In genomic region chr9:94534226-94534625, GRCm38 (mm10) we compare ENCODE assay signal across 9 mouse cellular contexts. TPM values are rescaled to one million over a fixed set of nuclear protein-coding genes. Genes with fewer than 3 reads are reported as not detected.
DNase-seq lines count a peak whose midpoint lies in the region; ATAC-seq and TF ChIP-seq lines count a peak whose summit lies in the region.
"Had no signal": no experiment of that assay in that cellular context is flagged by ENCODE, and none has a peak within 500 bp of the region (broad histone marks: within the 10 kb centered on the region; RNA-seq: fewer than 3 reads in every experiment).

No protein-coding gene starts in this region.

- H3K9ac ChIP-seq in heart, embryonic 14.5 days (ENCODE audit: low read length), result peak overlapping the region; percentile 51
- H3K9ac ChIP-seq in forebrain, postnatal 0 days, result no peak overlapping the region
- H3K9ac ChIP-seq in midbrain, embryonic 11.5 days (ENCODE audit: low read length), result no peak overlapping the region

- H3K4me2 ChIP-seq in heart, embryonic 14.5 days (ENCODE audit: low read length), result peak overlapping the region; percentile 65
- H3K4me2 ChIP-seq in forebrain, postnatal 0 days (ENCODE audit: low read depth), result peak overlapping the region; percentile 39
- H3K4me2 ChIP-seq in midbrain, embryonic 11.5 days, result peak overlapping the region; percentile 19; the same call in 1 of the 2 replicates

- no peaks in the 10 kb centered on the region for H3K36me3 ChIP-seq in heart, embryonic 14.5 days (ENCODE audit: control insufficient read depth, insufficient read depth, low read length)
- no peaks in the 10 kb centered on the region for H3K36me3 ChIP-seq in forebrain, postnatal 0 days (ENCODE audit: insufficient read depth)
- H3K36me3 ChIP-seq in midbrain, embryonic 11.5 days (ENCODE audit: control insufficient read depth, insufficient read depth, low read length), result no peaks in the 10 kb centered on the region

- no peak for DNase-seq in heart, adult 8-10 months (ENCODE audit: low spot score)
- DNase-seq in CD4-positive helper T cell, adult 2 months (ENCODE audit: low read depth, low spot score), result peak; percentile 14
- no peak for DNase-seq in forebrain, postnatal 0 days
- peak; percentile 82 for DNase-seq in midbrain, embryonic 11.5 days (ENCODE audit: low spot score, missing footprints)
- no peak for DNase-seq in urinary bladder, postnatal 10 days (ENCODE audit: low spot score)
- DNase-seq in urinary bladder, postnatal 36 days (ENCODE audit: low spot score in 2 of 2), result no peak
- DNase-seq: spleen, adult 18-20 months had no signal

- H3K27me3 ChIP-seq in heart, embryonic 14.5 days (ENCODE audit: control insufficient read depth, insufficient read depth, low read length), result no peaks in the 10 kb centered on the region
- H3K27me3 ChIP-seq in forebrain, postnatal 0 days (ENCODE audit: insufficient read depth, low read length), result no peaks in the 10 kb centered on the region
- H3K27me3 ChIP-seq in midbrain, embryonic 11.5 days (ENCODE audit: control insufficient read depth, insufficient read depth, low read length), result no peaks in the 10 kb centered on the region

- WGBS in heart, embryonic 14.5 days, result 32% methylated on average over 2 of the region's 2 CpGs
- WGBS in forebrain, postnatal 0 days, result 62% methylated on average over 2 of the region's 2 CpGs
- WGBS in midbrain, embryonic 11.5 days, result 72% methylated on average over 2 of the region's 2 CpGs

- ATAC-seq in heart, embryonic 14.5 days (ENCODE audit: insufficient number of reproducible peaks, insufficient read depth, low FRiP score, low read depth), result no peak
- no peak for ATAC-seq in forebrain, postnatal 0 days
- ATAC-seq in midbrain, embryonic 11.5 days (ENCODE audit: low FRiP score), result no peak
- no peak for ATAC-seq in inflammation-experienced regulatory T-cells, adult 6 months

- H3K4me3 ChIP-seq in heart, embryonic 14.5 days (ENCODE audit: control insufficient read depth in 1 of 2, insufficient read depth in 1 of 2, low read depth in 1 of 2, low read length in 2 of 2), result peak overlapping the region; percentile 16 to 79; a peak in 3 of 4 replicates
- peak overlapping the region; percentile 85 for H3K4me3 ChIP-seq in forebrain, postnatal 0 days (ENCODE audit: low read depth, low read length)
- H3K4me3 ChIP-seq in midbrain, embryonic 11.5 days (ENCODE audit: low read depth, low read length), result 0 out of 2 replicates have a peak overlapping the region, but pooled peaks have one; percentile 11

- H3K9me3 ChIP-seq in heart, embryonic 14.5 days (ENCODE audit: control insufficient read depth, low read length), result no peaks in the 10 kb centered on the region
- no peaks in the 10 kb centered on the region for H3K9me3 ChIP-seq in forebrain, postnatal 0 days (ENCODE audit: low read length)
- H3K9me3 ChIP-seq in midbrain, embryonic 11.5 days (ENCODE audit: control insufficient read depth, low read length), result no peaks in the 10 kb centered on the region

- peaks cover 6 to 40% of the 10 kb centered on the region in 2 experiments for H3K4me1 ChIP-seq in heart, embryonic 14.5 days (ENCODE audit: control insufficient read depth in 2 of 2, insufficient read depth in 2 of 2, low read length in 2 of 2)
- H3K4me1 ChIP-seq in forebrain, postnatal 0 days (ENCODE audit: insufficient read depth), result 0 out of 2 replicates have a peak, but pooled peaks cover 5% of the 10 kb centered on the region
- H3K4me1 ChIP-seq in midbrain, embryonic 11.5 days (ENCODE audit: control insufficient read depth, insufficient read depth, low read length), result peaks cover 3% of the 10 kb centered on the region; the same call in 1 of the 2 replicates

- H3K27ac ChIP-seq in heart, embryonic 14.5 days (replicated peaks in 1 of 2; ENCODE audit: control insufficient read depth in 1 of 2, insufficient read depth in 1 of 2, low read depth in 2 of 2, low read length in 2 of 2), result peak overlapping the region; percentile 49 to 66
- H3K27ac ChIP-seq in forebrain, postnatal 0 days (ENCODE audit: low read depth, low read length), result no peak overlapping the region
- H3K27ac ChIP-seq in midbrain, embryonic 11.5 days (ENCODE audit: low read depth, low read length), result no peak overlapping the region

- no peak for TF ChIP-seq CTCF in forebrain, postnatal 0 days (IDR thresholded peaks at IDR 0.05; ENCODE audit: low read depth)

RNA-seq across cellular contexts. Expression of gene 1190002N15Rik, which starts 3.7 kb away (rescaled TPM):
- 49.7 and 56.2 TPM in 2 replicates for polyA plus RNA-seq in heart, embryonic 14.5 days (2014; fragmentation: Nextera tagmentation; extraction: Ambion mirVana)
- total RNA-seq in heart, adult 8-10 months (2022), result 10 to 100 TPM; 22.9 to 34.4 (median 28.9) TPM
- 30.3 and 37.7 TPM in 2 replicates for total RNA-seq in forebrain, postnatal 0 days (2014; rRNA removed)
- polyA plus RNA-seq in forebrain, postnatal 0 days (2015; fragmentation: Nextera tagmentation; extraction: Ambion mirVana), result 7.3 TPM in 2 replicates
- 39.4 and 44.2 TPM in 2 replicates for polyA plus RNA-seq in midbrain, embryonic 11.5 days (2014; fragmentation: Nextera tagmentation; extraction: Ambion mirVana)
- polyA plus RNA-seq in inflammation-experienced regulatory T-cells, adult 6 months (2017; shearing (Covaris generic)), result 1 to 10 TPM; 3.7 to 6.8 (median 4.0) TPM

Comparison
In these comparisons a context has a peak if more than half of its experiments do, and no peak if none do; other contexts are left out.
1. H3K27ac ChIP-seq: peak in heart, embryonic 14.5 days (2 of 2); none in forebrain, postnatal 0 days (single experiment) and midbrain, embryonic 11.5 days (single experiment).
2. H3K4me3 ChIP-seq: peak in every context shown above with its lines; median percentile 85 in forebrain, postnatal 0 days; 48 in heart, embryonic 14.5 days; 11 in midbrain, embryonic 11.5 days.
3. DNase-seq: peak in CD4-positive helper T cell, adult 2 months (single experiment) and midbrain, embryonic 11.5 days (single experiment); none in heart, adult 8-10 months (single experiment), forebrain, postnatal 0 days (single experiment), urinary bladder, postnatal 10 days (single experiment) and urinary bladder, postnatal 36 days (0 of 2).
4. Peak in every context shown above with its lines, with median percentiles within 50 percentile points of each other: H3K4me2 ChIP-seq.